Mouse (Mus musculus): Measurements from ENCODE around the gene Gm45618. TPM values are rescaled to one million over a fixed set of nuclear protein-coding genes. Genes with fewer than 3 reads are reported as not detected.
"Not testable (repeated sequence)": the region's sequence is repeated elsewhere in the genome, so short reads cannot be mapped to it uniquely, and the experiment has no call there.

Gene Gm45618
- polyA plus RNA-seq (2012; rRNA removed), result not detected in 2 replicates

GRCm38 (mm10) chr7:142120629-142121028 lies at the start of gene Gm45618:
TSS of gene Gm45618 (minus strand) at chr7:142120729.
- not testable (repeated sequence) for H3K36me3 ChIP-seq (ENCODE audit: control insufficient read depth, insufficient read depth, low read length); H3K4me1 ChIP-seq (ENCODE audit: control insufficient read depth, insufficient read depth, low read length); H3K4me3 ChIP-seq (ENCODE audit: control insufficient read depth, low read depth, low read length); H3K27ac ChIP-seq (ENCODE audit: control insufficient read depth, insufficient read depth, low read depth, low read length); H3K27me3 ChIP-seq (ENCODE audit: control insufficient read depth, insufficient read depth, low read length)

DNA sequence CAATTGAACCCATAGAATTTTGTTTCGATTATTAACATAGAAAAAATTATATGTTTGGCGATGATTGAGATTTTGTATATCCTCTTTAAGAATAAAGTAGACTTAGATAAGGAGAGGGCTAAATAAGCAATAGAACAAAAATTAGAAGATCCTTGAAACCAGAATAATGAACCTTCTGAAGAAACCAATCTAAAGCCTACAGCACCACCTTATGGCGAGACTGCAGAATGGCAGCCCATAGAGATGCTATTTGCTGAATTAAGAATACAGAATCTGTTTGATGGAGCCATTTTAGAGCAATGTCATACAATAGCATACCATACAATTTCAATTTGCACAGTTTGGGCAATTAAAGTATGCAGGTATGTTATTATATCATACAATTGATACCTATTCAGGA lies 49.3 kb upstream of the Gm45618 start:
- TF ChIP-seq POLR2A (IDR thresholded peaks at IDR 0.05; ENCODE audit: control insufficient read depth, low read depth, low read length) (no peak), CTCF (IDR thresholded peaks at IDR 0.05; ENCODE audit: control insufficient read depth, insufficient read depth, insufficient replicate concordance, low read depth, low read length) (no peak)
- H3K27ac ChIP-seq (ENCODE audit: control insufficient read depth, insufficient read depth, low read depth, low read length), result no peak overlapping the region
- H3K4me3 ChIP-seq (ENCODE audit: control insufficient read depth, low read depth, low read length), result no peak overlapping the region
- no peaks in the 10 kb centered on the region for H3K36me3 ChIP-seq (ENCODE audit: control insufficient read depth, insufficient read depth, low read length)
- H3K4me1 ChIP-seq (ENCODE audit: control insufficient read depth, insufficient read depth, low read length), result no peaks in the 10 kb centered on the region
- H3K27me3 ChIP-seq (ENCODE audit: control insufficient read depth, insufficient read depth, low read length), result no peaks in the 10 kb centered on the region

DNA sequence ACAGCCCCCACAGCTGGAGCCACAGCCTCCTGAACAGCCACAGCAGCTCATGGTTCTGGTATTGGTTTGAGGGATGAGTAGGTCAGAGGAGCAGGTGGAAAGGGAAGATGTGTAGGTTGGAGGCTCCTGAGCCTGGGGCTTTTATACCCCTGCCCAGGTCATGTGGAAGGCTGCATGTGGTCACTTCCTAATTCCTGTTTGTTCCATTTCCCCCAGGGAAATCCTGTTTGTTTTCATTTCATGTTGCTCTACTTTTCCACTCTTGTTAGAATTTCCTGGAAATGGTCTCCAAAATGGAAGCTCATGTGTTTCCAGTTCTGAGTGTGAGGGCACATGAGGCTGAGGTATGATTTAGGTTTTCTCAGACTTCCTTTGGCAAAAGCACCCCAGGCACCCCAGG lies 45.1 kb upstream of the Gm45618 start, which contains the start of gene Gm4553:
Gene Gm4553 (minus strand): TSS at position 101 of the 400 bp plus-strand sequence.
- not testable (repeated sequence) for H3K27ac ChIP-seq (ENCODE audit: control insufficient read depth, insufficient read depth, low read depth, low read length); H3K4me1 ChIP-seq (ENCODE audit: control insufficient read depth, insufficient read depth, low read length); H3K27me3 ChIP-seq (ENCODE audit: control insufficient read depth, insufficient read depth, low read length); H3K36me3 ChIP-seq (ENCODE audit: control insufficient read depth, insufficient read depth, low read length); H3K4me3 ChIP-seq (ENCODE audit: control insufficient read depth, low read depth, low read length)

- no peaks in the 10 kb centered on the region for H3K27me3 ChIP-seq (ENCODE audit: control insufficient read depth, insufficient read depth, low read length)
- no peak overlapping the region for H3K4me3 ChIP-seq (ENCODE audit: control insufficient read depth, low read depth, low read length)
- no peaks in the 10 kb centered on the region for H3K36me3 ChIP-seq (ENCODE audit: control insufficient read depth, insufficient read depth, low read length)
- H3K27ac ChIP-seq (ENCODE audit: control insufficient read depth, insufficient read depth, low read depth, low read length), result no peak overlapping the region
- TF ChIP-seq POLR2A (IDR thresholded peaks at IDR 0.05; ENCODE audit: control insufficient read depth, low read depth, low read length) (no peak), CTCF (IDR thresholded peaks at IDR 0.05; ENCODE audit: control insufficient read depth, insufficient read depth, insufficient replicate concordance, low read depth, low read length) (no peak)
- no peaks in the 10 kb centered on the region for H3K4me1 ChIP-seq (ENCODE audit: control insufficient read depth, insufficient read depth, low read length)
Measured at GRCm38 (mm10) chr7:142159366-142159765, 38.8 kb upstream of the Gm45618 start.

DNA sequence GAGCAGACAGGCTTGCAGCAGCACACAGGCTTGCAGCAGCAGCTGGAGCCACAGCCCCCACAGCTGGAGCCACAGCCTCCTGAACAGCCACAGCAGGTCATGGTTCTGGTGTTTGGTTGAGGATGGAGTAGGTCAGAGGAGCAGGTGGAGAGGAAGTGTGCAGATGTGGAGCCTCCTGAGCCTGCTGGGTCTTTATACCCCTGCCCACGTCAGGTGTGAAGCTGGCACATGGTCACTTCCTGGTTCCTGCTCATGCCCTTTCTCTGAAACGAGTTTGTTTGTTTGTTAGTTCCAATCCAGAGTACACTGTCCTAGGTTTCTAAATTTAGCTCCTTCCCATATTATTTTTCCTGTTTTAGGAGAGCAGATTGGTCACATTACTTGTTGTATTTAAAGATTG lies 36.5 kb upstream of the Gm45618 start, which contains the start of gene Gm29735:
Gene Gm29735 (minus strand): TSS at position 101 of the 400 bp plus-strand sequence.
- not testable (repeated sequence) for H3K4me1 ChIP-seq (ENCODE audit: control insufficient read depth, insufficient read depth, low read length); H3K36me3 ChIP-seq (ENCODE audit: control insufficient read depth, insufficient read depth, low read length); H3K27ac ChIP-seq (ENCODE audit: control insufficient read depth, insufficient read depth, low read depth, low read length); H3K27me3 ChIP-seq (ENCODE audit: control insufficient read depth, insufficient read depth, low read length); H3K4me3 ChIP-seq (ENCODE audit: control insufficient read depth, low read depth, low read length)

GRCm38 (mm10) chr7:142155308-142155707 lies 34.8 kb upstream of the Gm45618 start:
- TF ChIP-seq POLR2A (IDR thresholded peaks at IDR 0.05; ENCODE audit: control insufficient read depth, low read depth, low read length) (no peak), CTCF (IDR thresholded peaks at IDR 0.05; ENCODE audit: control insufficient read depth, insufficient read depth, insufficient replicate concordance, low read depth, low read length) (no peak)
- Histone ChIP-seq H3K4me1 (ENCODE audit: control insufficient read depth, insufficient read depth, low read length) (no peaks in the 10 kb centered on the region), H3K36me3 (ENCODE audit: control insufficient read depth, insufficient read depth, low read length) (no peaks in the 10 kb centered on the region), H3K4me3 (ENCODE audit: control insufficient read depth, low read depth, low read length) (no peak overlapping the region), H3K27me3 (ENCODE audit: control insufficient read depth, insufficient read depth, low read length) (no peaks in the 10 kb centered on the region), H3K27ac (ENCODE audit: control insufficient read depth, insufficient read depth, low read depth, low read length) (no peak overlapping the region)

- no peaks in the 10 kb centered on the region for H3K36me3 ChIP-seq (ENCODE audit: control insufficient read depth, insufficient read depth, low read length)
- H3K4me1 ChIP-seq (ENCODE audit: control insufficient read depth, insufficient read depth, low read length), result no peaks in the 10 kb centered on the region
- no peaks in the 10 kb centered on the region for H3K27me3 ChIP-seq (ENCODE audit: control insufficient read depth, insufficient read depth, low read length)
- H3K27ac ChIP-seq (ENCODE audit: control insufficient read depth, insufficient read depth, low read depth, low read length), result no peak overlapping the region
- no peak overlapping the region for H3K4me3 ChIP-seq (ENCODE audit: control insufficient read depth, low read depth, low read length)
- TF ChIP-seq CTCF (IDR thresholded peaks at IDR 0.05; ENCODE audit: control insufficient read depth, insufficient read depth, insufficient replicate concordance, low read depth, low read length) (no peak), POLR2A (IDR thresholded peaks at IDR 0.05; ENCODE audit: control insufficient read depth, low read depth, low read length) (no peak)
Measured at GRCm38 (mm10) chr7:142152191-142152590, 31.7 kb upstream of the Gm45618 start.

DNA sequence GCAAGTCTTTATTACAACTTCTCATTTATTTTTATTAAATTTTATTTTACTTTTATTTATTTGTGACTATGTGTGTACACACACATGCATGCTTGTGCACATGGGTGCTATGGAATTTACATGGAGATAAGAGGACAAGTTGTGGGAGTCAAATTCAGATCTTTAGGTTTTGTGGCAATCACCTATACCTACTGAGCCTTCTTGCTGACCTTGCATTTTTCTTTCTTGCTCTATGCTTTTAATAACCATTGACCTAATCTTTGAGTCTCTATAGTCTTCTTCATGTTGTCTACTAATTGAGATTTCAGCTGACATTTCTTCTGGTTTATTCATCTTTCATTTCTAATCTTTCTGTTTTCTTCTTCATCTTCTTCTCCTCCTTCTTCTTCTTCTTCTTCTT lies 28.1 kb upstream of the Gm45618 start:
- no peaks in the 10 kb centered on the region for H3K36me3 ChIP-seq (ENCODE audit: control insufficient read depth, insufficient read depth, low read length)
- TF ChIP-seq CTCF (IDR thresholded peaks at IDR 0.05; ENCODE audit: control insufficient read depth, insufficient read depth, insufficient replicate concordance, low read depth, low read length) (no peak), POLR2A (IDR thresholded peaks at IDR 0.05; ENCODE audit: control insufficient read depth, low read depth, low read length) (no peak)
- no peak overlapping the region for H3K4me3 ChIP-seq (ENCODE audit: control insufficient read depth, low read depth, low read length)
- no peak overlapping the region for H3K27ac ChIP-seq (ENCODE audit: control insufficient read depth, insufficient read depth, low read depth, low read length)
- H3K4me1 ChIP-seq (ENCODE audit: control insufficient read depth, insufficient read depth, low read length), result no peaks in the 10 kb centered on the region
- no peaks in the 10 kb centered on the region for H3K27me3 ChIP-seq (ENCODE audit: control insufficient read depth, insufficient read depth, low read length)

All from testis, adult 2 months (tissue).